Mouse (Mus musculus): Measurements from ENCODE around the gene Sdk1. TPM values are rescaled to one million over a fixed set of nuclear protein-coding genes. Genes with fewer than 3 reads are reported as not detected.

Sdk1 gene
- total and polyA plus RNA-seq, 3 experiments: 0.33 to 1.0 (median 0.94) TPM

DNA sequence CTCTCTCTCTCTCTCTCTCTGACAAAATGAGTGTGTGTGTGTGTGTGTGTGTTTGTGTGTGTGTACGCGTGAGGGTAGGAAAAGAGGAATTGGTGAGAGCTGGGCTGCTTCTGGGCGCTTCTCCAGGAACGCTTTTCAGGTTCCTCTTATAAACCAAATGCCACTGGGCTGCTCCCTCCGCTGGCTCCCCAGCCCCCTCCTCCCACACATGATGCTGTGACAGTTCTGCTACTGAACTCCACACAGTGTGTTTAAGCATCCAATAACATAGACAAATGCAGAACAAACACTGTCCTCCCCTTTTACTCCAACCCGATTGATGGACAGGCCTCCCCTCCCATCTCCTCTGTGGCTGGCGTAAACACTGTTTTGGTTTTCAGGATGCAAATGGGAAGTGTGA, 513.0 kb downstream of the Sdk1 start:
- Histone ChIP-seq H3K4me3 (no peak overlapping the region), H3K79me2 (replicated peaks; ENCODE audit: control insufficient read depth, insufficient read depth, low read length) (no peaks in the 10 kb centered on the region), H3K36me3 (ENCODE audit: control insufficient read depth, insufficient read depth, low read length) (no peaks in the 10 kb centered on the region), H3K4me1 (ENCODE audit: control insufficient read depth, insufficient read depth, low read length) (peaks cover 2% of the 10 kb centered on the region; the same call in 1 of the 2 replicates), H3K27me3 (ENCODE audit: control insufficient read depth, insufficient read depth, low read length) (no peaks in the 10 kb centered on the region), H3K9ac (ENCODE audit: low read depth, low read length) (no peak overlapping the region), H3K27ac (no peak overlapping the region)
- WGBS: 35% methylated on average over 7 of the region's 7 CpGs
- DNase-seq: peak in 1 of 2 experiments; percentile 16
- intact Hi-C loops (cut with DNase I): no loop called here
- TF ChIP-seq CTCF (IDR thresholded peaks at IDR 0.05): no peak
- TF ChIP-seq POLR2A (IDR thresholded peaks at IDR 0.05; ENCODE audit: insufficient read depth, low read depth, low read length): no peak
- TF ChIP-seq EP300 (IDR thresholded peaks at IDR 0.05; ENCODE audit: insufficient read depth, low read depth, low read length): no peak

DNA sequence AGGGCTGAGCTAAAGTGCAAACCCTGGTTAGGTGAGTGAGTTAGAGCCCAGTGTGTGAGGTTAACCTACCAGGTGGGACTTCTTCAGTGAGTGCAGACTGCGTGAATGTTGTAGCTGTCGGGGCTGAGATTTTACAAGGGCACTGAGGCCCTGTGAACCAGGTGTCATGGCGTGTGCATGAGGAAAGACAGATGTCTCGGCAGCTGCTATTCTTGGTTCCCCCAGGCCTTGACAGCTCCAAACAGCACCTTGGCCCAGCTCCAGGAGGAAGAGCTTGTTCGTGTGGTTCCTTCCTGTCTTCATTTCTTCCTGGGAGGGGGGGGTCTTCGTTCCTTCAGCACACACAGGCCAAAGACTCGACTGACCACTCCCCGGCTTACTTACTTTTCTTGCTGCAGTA, 517.6 kb downstream of the Sdk1 start:
- WGBS: 13% methylated on average over 8 of the region's 8 CpGs
- no peaks in the 10 kb centered on the region for H3K36me3 ChIP-seq (ENCODE audit: control insufficient read depth, insufficient read depth, low read length)
- H3K27me3 ChIP-seq (ENCODE audit: control insufficient read depth, insufficient read depth, low read length): no peaks in the 10 kb centered on the region
- peak; percentile 15 to 25 for DNase-seq
- intact Hi-C loops (cut with DNase I): no loop called here
- no peak for TF ChIP-seq EP300 (IDR thresholded peaks at IDR 0.05; ENCODE audit: insufficient read depth, low read depth, low read length)
- no peak for TF ChIP-seq CTCF (IDR thresholded peaks at IDR 0.05)
- no peak for TF ChIP-seq POLR2A (IDR thresholded peaks at IDR 0.05; ENCODE audit: insufficient read depth, low read depth, low read length)
- H3K27ac ChIP-seq: no peak overlapping the region
- H3K9ac ChIP-seq (ENCODE audit: low read depth, low read length): no peak overlapping the region
- H3K79me2 ChIP-seq (replicated peaks; ENCODE audit: control insufficient read depth, insufficient read depth, low read length): no peaks in the 10 kb centered on the region
- H3K4me1 ChIP-seq (ENCODE audit: control insufficient read depth, insufficient read depth, low read length): peaks cover 2% of the 10 kb centered on the region; the same call in 1 of the 2 replicates
- H3K4me3 ChIP-seq: no peak overlapping the region

DNA sequence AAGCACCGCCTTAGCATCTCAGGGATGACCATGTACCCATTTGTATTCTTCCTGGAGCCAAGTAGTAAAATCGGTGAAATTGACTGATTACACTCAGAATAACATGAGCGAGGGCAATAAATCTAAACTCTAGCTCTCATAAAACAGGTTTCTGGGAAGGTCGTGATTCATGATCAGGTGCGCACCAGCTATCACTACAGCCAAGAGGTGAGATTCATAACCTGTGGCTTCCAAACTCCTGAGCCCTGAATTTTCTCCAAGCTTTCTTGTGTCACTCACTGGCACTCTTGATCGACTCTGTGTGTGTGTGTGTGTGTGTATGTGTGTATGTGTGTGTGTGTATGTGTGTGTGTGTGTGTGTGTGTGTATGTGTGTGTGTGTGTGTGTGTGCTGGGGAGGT, 522.8 kb downstream of the Sdk1 start:
- Histone ChIP-seq H3K9ac (ENCODE audit: low read depth, low read length) (no peak overlapping the region), H3K36me3 (ENCODE audit: control insufficient read depth, insufficient read depth, low read length) (no peaks in the 10 kb centered on the region), H3K4me3 (no peak overlapping the region), H3K27ac (no peak overlapping the region), H3K27me3 (ENCODE audit: control insufficient read depth, insufficient read depth, low read length) (no peaks in the 10 kb centered on the region), H3K4me1 (ENCODE audit: control insufficient read depth, insufficient read depth, low read length) (no peaks in the 10 kb centered on the region), H3K79me2 (replicated peaks; ENCODE audit: control insufficient read depth, insufficient read depth, low read length) (no peaks in the 10 kb centered on the region)
- whole genome bisulfite sequencing: 94% methylated on average over 6 of the region's 6 CpGs
- no peak for TF ChIP-seq POLR2A (IDR thresholded peaks at IDR 0.05; ENCODE audit: insufficient read depth, low read depth, low read length)
- no peak for TF ChIP-seq EP300 (IDR thresholded peaks at IDR 0.05; ENCODE audit: insufficient read depth, low read depth, low read length)
- TF ChIP-seq CTCF (IDR thresholded peaks at IDR 0.05): no peak
- intact Hi-C loops (cut with DNase I): no loop called here
- DNase-seq: no peak

DNA sequence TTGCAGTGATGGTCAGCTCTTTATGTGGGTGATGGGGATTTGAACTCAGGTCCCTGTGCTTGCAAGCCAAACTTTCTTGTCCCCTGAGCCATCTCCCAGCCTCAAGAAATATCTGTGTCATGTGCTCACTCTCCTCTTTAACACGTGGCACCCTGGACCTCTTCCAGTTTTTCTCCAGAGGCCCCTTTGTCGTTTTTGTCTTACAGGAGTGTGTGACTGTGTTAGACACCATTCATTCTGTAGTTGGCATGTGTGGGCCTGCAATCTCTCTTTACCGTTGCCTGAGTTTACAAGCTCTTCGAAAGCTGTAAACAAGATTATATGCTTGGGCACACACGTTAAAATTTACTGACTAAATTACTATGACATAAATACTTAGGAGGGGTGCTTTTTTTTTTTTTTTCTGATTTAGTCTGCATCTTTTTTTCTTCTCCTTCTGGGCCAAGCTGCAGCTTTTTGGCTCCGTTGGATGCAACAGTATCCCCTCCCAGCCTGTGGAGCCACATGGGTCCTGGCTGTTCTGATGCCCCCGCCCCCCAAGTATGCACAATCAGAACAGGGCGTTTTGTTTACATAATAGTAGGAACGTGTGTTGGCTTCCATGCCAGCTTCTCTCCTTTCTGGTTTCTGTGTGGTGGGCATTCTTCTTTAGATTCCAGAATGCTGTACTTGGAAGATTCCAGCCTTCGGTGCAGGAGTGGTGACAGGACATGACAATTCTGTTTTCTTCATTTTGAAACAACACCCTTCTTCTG, 527.6 kb downstream of the Sdk1 start:
- 51% methylated on average over 10 of the region's 10 CpGs for whole genome bisulfite sequencing
- Histone ChIP-seq H3K9ac (ENCODE audit: low read depth, low read length) (no peak overlapping the region), H3K4me3 (no peak overlapping the region), H3K79me2 (replicated peaks; ENCODE audit: control insufficient read depth, insufficient read depth, low read length) (no peaks in the 10 kb centered on the region), H3K27ac (no peak overlapping the region), H3K36me3 (ENCODE audit: control insufficient read depth, insufficient read depth, low read length) (no peaks in the 10 kb centered on the region), H3K4me1 (ENCODE audit: control insufficient read depth, insufficient read depth, low read length) (no peaks in the 10 kb centered on the region), H3K27me3 (ENCODE audit: control insufficient read depth, insufficient read depth, low read length) (no peaks in the 10 kb centered on the region)
- intact Hi-C loops (cut with DNase I): no loop called here
- DNase-seq: no peak
- TF ChIP-seq POLR2A (IDR thresholded peaks at IDR 0.05; ENCODE audit: insufficient read depth, low read depth, low read length) (no peak), CTCF (IDR thresholded peaks at IDR 0.05) (no peak)

DNA sequence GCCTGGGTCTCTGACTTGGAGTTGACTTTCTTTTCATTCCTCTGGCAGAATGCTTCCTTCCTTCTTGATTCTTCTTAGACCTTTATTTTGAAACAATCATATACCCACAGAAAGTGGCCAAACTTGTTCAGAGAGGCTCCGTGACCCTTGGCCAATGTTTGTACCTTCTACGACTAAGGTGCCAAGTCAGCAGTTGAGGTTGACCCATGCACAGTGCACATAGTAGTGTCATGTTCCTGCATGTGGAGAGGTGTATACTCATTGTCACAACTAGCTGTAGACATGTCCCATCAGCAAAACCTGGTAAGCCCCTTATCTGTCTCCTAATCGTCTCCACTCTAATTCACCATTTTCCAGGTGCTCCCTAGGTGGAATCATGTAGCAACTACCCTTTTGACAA, 530.2 kb downstream of the Sdk1 start:
- Histone ChIP-seq H3K9ac (ENCODE audit: low read depth, low read length) (no peak overlapping the region), H3K36me3 (ENCODE audit: control insufficient read depth, insufficient read depth, low read length) (no peaks in the 10 kb centered on the region), H3K4me3 (no peak overlapping the region), H3K4me1 (ENCODE audit: control insufficient read depth, insufficient read depth, low read length) (no peaks in the 10 kb centered on the region), H3K27me3 (ENCODE audit: control insufficient read depth, insufficient read depth, low read length) (no peaks in the 10 kb centered on the region), H3K27ac (no peak overlapping the region), H3K79me2 (replicated peaks; ENCODE audit: control insufficient read depth, insufficient read depth, low read length) (no peaks in the 10 kb centered on the region)
- WGBS: 86% methylated on average over 3 of the region's 3 CpGs
- TF ChIP-seq POLR2A (IDR thresholded peaks at IDR 0.05; ENCODE audit: insufficient read depth, low read depth, low read length) (no peak), EP300 (IDR thresholded peaks at IDR 0.05; ENCODE audit: insufficient read depth, low read depth, low read length) (no peak), CTCF (IDR thresholded peaks at IDR 0.05) (no peak)
- no peak for DNase-seq
- intact Hi-C loops (cut with DNase I): no loop called here

DNA sequence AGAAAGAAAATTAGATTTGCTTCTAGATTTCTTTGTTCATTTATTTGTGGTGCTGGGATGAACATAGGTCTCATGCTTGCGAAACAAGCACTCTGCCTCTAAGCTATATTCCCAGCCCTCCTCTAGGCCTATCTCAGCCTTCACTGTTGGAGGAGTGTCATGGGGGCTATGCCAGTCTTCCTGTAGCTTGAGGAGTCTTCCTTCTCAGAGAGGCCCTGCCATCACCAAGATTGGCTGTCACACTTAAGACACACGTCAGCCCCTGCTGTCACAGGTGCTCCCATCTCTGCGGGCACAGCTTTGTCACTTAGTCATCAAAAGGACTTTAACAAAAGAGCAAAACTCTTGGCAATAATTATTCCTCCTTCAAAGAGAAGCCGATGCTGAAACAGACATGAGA, 536.9 kb downstream of the Sdk1 start:
- TF ChIP-seq POLR2A (IDR thresholded peaks at IDR 0.05; ENCODE audit: insufficient read depth, low read depth, low read length) (no peak), CTCF (IDR thresholded peaks at IDR 0.05) (no peak), EP300 (IDR thresholded peaks at IDR 0.05; ENCODE audit: insufficient read depth, low read depth, low read length) (no peak)
- H3K4me1 ChIP-seq (ENCODE audit: control insufficient read depth, insufficient read depth, low read length): no peaks in the 10 kb centered on the region
- H3K79me2 ChIP-seq (replicated peaks; ENCODE audit: control insufficient read depth, insufficient read depth, low read length): no peaks in the 10 kb centered on the region
- no peak for DNase-seq
- H3K27me3 ChIP-seq (ENCODE audit: control insufficient read depth, insufficient read depth, low read length): no peaks in the 10 kb centered on the region
- H3K4me3 ChIP-seq: no peak overlapping the region
- H3K36me3 ChIP-seq (ENCODE audit: control insufficient read depth, insufficient read depth, low read length): no peaks in the 10 kb centered on the region
- no peak overlapping the region for H3K27ac ChIP-seq
- H3K9ac ChIP-seq (ENCODE audit: low read depth, low read length): no peak overlapping the region
- 88% methylated on average over 4 of the region's 4 CpGs for WGBS
- intact Hi-C loops (cut with DNase I): no loop called here

Data from heart, adult 2 months (tissue).